Mouse (Mus musculus) urinary bladder, postnatal 25 days (tissue): Measurements from ENCODE around the gene Lsg1.

ENCODE experiments used
- DNase-seq: peaks from one replicate; pipeline ENCODE4 v3.0.0; 2022; ENCODE audit warnings: low spot score

Gene Lsg1

DNA sequence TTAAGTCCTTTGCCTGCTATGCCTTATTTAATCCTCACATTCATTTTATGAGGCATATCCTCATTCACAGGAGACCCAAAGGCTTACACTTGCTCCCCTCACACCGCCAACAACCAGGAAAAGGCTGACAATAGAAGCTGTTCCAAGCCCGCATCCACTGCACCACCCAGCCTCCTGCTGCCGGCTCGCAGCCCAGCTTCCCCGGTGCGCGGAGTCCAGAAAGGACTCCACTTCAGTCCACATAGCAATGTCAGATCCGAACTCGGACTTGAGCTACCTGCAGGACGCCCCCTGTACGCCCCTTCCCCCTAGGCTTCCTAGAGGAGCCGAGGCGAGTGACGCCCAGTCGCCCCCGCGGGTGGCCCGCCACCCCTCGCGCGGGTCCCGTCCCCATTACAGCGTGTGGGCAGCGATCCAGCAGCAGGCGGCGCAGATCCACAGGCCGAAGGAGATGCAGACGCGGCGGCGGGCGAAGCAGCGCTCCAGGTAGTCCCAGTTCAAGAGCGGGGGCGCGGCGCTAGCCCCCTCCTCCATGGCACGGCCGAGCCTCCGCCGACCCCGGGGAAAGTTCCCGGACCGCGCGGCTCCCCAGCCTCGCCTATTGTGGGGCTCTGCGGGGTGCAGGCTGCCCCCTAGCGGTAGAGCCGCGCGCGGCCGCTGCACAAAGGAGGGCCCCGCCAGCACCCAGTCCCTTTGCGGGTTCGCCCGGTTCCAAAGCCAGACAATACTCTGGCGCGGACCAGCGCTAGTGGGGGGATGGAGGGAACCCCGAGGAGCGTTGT lies 37.2 kb downstream of the Lsg1 start:
- DNase-seq = peak; percentile 71

GRCm38 (mm10) chr16:30549516-30549915 lies 37.9 kb downstream of the Lsg1 start:
- DNase-seq = no peak

GRCm38 (mm10) chr16:30548291-30548690 lies 39.1 kb downstream of the Lsg1 start:
- no peak for DNase-seq

- no peak for DNase-seq
These were observed 42.7 kb downstream of the Lsg1 start for GRCm38 (mm10) chr16:30544693-30545092.

GRCm38 (mm10) chr16:30543386-30543785 lies 44.0 kb downstream of the Lsg1 start:
- no peak for DNase-seq

GRCm38 (mm10) chr16:30542826-30543225 lies 44.6 kb downstream of the Lsg1 start:
- no peak for DNase-seq

- no peak for DNase-seq
These were observed 47.0 kb downstream of the Lsg1 start for GRCm38 (mm10) chr16:30540107-30541001.

- no peak for DNase-seq
These were observed 48.0 kb downstream of the Lsg1 start for GRCm38 (mm10) chr16:30539433-30539832.

GRCm38 (mm10) chr16:30535075-30535474 lies 52.3 kb downstream of the Lsg1 start:
- no peak for DNase-seq

- no peak for DNase-seq
These were observed 53.8 kb downstream of the Lsg1 start for GRCm38 (mm10) chr16:30533592-30533991.

DNA sequence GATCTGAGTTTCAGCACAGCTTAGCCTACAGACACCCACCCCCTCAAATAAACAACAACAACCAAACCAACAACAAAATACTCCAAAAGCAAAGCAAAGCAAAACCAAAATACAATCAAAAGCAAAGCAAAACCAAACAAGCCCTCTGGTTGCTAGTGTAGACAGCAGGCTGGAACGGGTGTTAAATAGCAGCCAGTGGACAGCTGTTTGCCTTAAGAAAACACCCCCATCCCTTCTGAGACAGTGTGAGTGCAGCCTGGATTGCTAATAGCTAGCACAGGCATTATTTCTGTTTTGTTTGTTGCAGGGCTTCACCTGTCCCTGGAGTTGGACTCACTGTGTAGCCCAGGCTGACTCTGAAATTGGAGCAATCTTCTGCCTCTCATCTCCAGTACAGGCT lies 54.5 kb downstream of the Lsg1 start:
- DNase-seq = no peak

DNA sequence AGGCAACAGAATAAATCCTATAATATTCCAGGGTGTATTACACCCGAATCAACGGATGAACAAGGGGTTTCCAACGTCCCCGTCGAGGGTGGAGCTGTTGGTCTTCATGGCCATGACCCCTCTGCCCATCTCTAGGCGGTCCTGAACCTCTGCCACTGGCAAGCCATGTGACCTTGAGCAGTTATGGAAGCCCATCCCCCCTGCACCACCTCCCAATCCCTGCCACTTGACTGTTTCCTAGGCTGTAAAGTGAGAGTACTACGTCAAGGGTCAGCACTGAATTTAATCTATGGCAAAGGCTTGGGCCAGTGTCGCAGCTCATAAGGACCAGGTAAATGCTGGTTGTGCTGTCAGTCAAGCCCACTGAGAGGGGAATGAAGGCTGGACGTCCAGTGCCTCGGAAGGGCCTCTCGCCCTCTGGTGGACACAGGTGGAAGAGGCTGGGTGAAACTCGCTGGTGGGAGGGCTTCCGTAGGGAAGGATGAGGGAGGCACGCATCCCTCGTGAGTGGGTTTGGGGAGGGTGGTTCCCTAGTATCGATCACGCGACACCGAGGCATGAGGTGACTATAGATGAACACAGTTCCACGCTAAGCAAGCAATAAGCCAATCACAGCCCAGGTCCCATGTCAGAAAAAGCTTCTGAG lies 55.5 kb downstream of the Lsg1 start:
- DNase-seq = peak; percentile 46

DNA sequence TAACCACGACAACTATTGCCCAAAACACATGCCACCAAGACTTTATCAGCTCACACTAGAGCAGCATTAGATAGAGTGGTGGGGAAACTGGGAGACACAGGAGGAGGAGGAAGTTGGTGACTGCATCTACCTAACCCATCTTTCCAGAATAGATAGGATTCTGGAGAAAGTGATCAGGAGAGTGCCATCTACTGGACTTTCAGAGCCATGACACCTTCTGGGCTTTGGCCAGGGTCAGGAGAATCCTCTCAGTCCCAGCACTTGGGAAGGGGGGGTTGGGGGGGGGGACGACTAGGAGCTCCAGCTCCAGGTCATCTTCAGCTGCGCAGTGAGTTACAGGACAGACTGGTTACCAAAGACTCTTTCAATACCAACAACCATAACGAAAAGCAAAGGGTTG lies 56.6 kb downstream of the Lsg1 start:
- DNase-seq = no peak

- DNase-seq = no peak
These were observed 59.0 kb downstream of the Lsg1 start for GRCm38 (mm10) chr16:30528386-30528785.

DNA sequence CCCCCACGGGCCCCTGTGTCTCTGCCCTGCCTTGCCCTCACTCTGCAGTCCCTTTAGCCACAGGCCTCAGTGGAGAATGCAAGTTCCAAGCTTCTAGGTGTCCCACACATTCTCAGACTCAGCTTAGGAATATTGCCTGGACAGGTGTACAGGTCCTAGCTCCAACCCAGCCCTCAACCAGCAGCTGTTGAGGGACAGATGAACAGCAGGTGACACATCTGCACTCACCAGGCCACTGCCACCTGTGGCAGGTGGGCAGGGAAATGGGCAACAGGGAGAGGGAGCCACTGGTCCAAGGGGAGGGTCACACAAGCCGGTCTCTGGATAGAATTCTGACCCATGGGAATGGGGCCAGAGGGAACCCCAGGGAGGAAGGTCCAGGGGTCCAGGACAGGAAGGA lies 59.5 kb downstream of the Lsg1 start:
- DNase-seq = no peak

DNA sequence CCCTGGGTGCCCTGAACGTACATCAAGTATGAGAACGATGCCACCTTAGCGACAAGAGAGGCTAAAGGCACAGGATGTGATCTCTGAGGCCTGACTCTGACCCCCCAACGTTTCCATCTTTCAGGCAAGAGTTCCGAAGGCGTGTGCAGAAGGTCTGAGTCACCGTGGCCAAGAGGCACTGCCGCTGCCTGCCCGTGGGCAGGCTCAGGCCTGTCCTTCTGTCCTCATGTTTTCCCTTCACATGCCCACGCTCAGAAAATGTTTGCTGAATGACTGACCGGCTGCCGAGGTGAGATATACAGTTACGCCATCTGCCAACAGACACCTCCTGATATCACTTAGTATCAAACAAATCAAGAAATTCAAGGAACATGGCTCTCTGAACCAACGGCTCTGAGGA lies 61.6 kb downstream of the Lsg1 start:
- DNase-seq = no peak

- DNase-seq = no peak
These were observed 62.9 kb downstream of the Lsg1 start for GRCm38 (mm10) chr16:30524481-30524880.

DNA sequence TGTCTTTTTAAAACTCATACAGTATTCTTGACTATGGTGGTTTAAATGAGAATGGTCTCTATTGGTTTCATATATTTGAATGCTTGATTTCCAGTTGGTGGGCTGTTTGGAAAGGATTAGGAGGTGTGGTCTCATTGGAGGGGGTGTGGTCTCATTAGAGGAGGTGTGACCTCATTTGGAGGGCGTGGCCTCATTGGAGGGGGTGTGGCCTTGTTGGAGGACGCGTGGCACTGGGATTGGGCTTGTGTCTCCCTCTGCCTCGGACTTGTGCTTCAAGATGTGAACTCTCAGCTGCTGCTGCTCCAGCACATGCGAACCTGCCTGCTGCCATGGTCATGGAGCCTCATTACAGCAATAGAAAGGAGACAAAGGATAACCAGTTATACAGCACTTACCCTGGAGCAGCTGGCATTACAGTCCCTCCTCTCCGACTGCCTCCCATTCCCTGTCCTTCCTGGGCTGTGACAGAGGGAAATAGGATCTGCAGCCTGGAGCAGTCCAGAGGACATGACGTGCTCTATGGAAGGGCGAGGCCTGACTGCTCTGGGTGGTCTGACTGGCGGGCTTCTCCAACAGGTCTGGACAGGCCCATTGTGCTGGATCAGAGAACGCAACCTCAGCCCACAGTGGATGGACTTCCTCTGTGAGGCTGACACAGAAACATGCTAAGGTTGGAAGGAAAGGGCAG lies 65.0 kb downstream of the Lsg1 start:
- no peak for DNase-seq

GRCm38 (mm10) chr16:30521147-30521546 lies 66.2 kb downstream of the Lsg1 start:
- no peak for DNase-seq

GRCm38 (mm10) chr16:30520361-30520823 lies 67.0 kb downstream of the Lsg1 start:
- DNase-seq = peak; percentile 82

- no peak for DNase-seq
These were observed 68.8 kb downstream of the Lsg1 start for GRCm38 (mm10) chr16:30518635-30519034.
